Mouse (Mus musculus): ENCODE measurements around the gene Unc79. TPM values are rescaled to one million over a fixed set of nuclear protein-coding genes. Genes with fewer than 3 reads are reported as not detected.
A peak's percentile ranks its signal among the peaks of the same experiment; 100 is the strongest.

Gene Unc79
- polyA plus RNA-seq, 1 experiment, result 0.57 TPM

- no peak overlapping the region for H3K27ac ChIP-seq (ENCODE audit: control insufficient read depth, insufficient read depth, low read depth, low read length, poor library complexity)
- TF ChIP-seq CTCF (IDR thresholded peaks at IDR 0.05; ENCODE audit: control insufficient read depth, insufficient read depth, low read length), result peak; percentile 66
- TF ChIP-seq POLR2A (IDR thresholded peaks at IDR 0.05; ENCODE audit: borderline replicate concordance, control insufficient read depth, low read depth, low read length), result no peak
- no peak overlapping the region for H3K4me3 ChIP-seq (replicated peaks; ENCODE audit: control insufficient read depth, low read depth, low read length)
- H3K4me1 ChIP-seq (ENCODE audit: control insufficient read depth, insufficient read depth, low read length), result no peaks in the 10 kb centered on the region
- WGBS, result 32% methylated on average over 9 of the region's 9 CpGs
Observed at GRCm38 (mm10) chr12:103143798-103144565, 195.3 kb downstream of the Unc79 start.

GRCm38 (mm10) chr12:103150247-103150646 is 201.6 kb downstream of the Unc79 start:
- H3K4me3 ChIP-seq (replicated peaks; ENCODE audit: control insufficient read depth, low read depth, low read length), result no peak overlapping the region
- 66% methylated on average over 2 of the region's 2 CpGs for WGBS
- H3K27ac ChIP-seq (ENCODE audit: control insufficient read depth, insufficient read depth, low read depth, low read length, poor library complexity), result no peak overlapping the region
- H3K4me1 ChIP-seq (ENCODE audit: control insufficient read depth, insufficient read depth, low read length), result no peaks in the 10 kb centered on the region
- TF ChIP-seq CTCF (IDR thresholded peaks at IDR 0.05; ENCODE audit: control insufficient read depth, insufficient read depth, low read length) (no peak), POLR2A (IDR thresholded peaks at IDR 0.05; ENCODE audit: borderline replicate concordance, control insufficient read depth, low read depth, low read length) (no peak)

DNA sequence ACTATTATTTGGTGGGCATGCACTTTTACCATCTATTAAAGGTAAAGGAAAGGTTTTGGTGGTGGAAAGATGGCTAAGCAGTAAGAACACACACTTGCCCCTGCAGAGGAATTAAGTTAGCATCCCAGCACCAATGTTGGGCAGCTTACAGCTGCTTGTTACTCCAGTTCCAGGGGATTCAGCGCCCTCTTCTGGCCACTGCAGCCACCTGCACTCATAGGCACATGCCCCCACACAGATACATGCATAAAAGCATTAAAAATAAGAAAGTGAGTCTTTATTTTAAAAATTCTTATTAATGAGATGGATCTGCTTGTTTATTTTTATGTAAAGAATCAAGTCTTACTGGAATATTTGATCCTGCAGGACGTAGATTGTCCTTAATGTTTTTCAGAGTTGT is 206.3 kb downstream of the Unc79 start:
- H3K4me3 ChIP-seq (replicated peaks; ENCODE audit: control insufficient read depth, low read depth, low read length), result no peak overlapping the region
- TF ChIP-seq CTCF (IDR thresholded peaks at IDR 0.05; ENCODE audit: control insufficient read depth, insufficient read depth, low read length) (peak; percentile 18; the same call in 1 of the 2 replicates), POLR2A (IDR thresholded peaks at IDR 0.05; ENCODE audit: borderline replicate concordance, control insufficient read depth, low read depth, low read length) (no peak)
- 63% methylated on average over 2 of the region's 2 CpGs for WGBS
- no peak overlapping the region for H3K27ac ChIP-seq (ENCODE audit: control insufficient read depth, insufficient read depth, low read depth, low read length, poor library complexity)
- H3K4me1 ChIP-seq (ENCODE audit: control insufficient read depth, insufficient read depth, low read length), result no peaks in the 10 kb centered on the region

DNA sequence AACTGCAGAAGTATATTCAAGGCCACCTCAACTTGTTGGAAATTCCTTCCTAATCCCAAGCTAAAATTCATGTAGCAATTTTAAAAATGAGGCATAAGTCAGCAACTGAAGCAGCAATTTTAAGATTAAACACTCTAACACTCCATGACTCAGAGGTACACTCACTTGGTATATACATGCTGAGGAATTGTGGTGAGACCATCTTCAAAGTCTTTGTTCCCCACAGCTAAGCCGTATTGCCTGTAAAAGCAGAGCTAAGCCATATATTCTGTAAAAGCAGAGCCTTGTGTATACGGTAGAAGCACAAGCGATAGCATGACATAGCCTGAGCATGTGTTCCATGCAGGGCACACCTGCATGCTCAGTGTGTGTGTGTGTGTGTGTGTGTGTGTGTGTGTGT is 206.7 kb downstream of the Unc79 start:
- H3K4me3 ChIP-seq (replicated peaks; ENCODE audit: control insufficient read depth, low read depth, low read length), result no peak overlapping the region
- 73% methylated on average over 3 of the region's 3 CpGs for WGBS
- H3K4me1 ChIP-seq (ENCODE audit: control insufficient read depth, insufficient read depth, low read length), result no peaks in the 10 kb centered on the region
- no peak overlapping the region for H3K27ac ChIP-seq (ENCODE audit: control insufficient read depth, insufficient read depth, low read depth, low read length, poor library complexity)
- TF ChIP-seq CTCF (IDR thresholded peaks at IDR 0.05; ENCODE audit: control insufficient read depth, insufficient read depth, low read length) (no peak), POLR2A (IDR thresholded peaks at IDR 0.05; ENCODE audit: borderline replicate concordance, control insufficient read depth, low read depth, low read length) (no peak)

DNA sequence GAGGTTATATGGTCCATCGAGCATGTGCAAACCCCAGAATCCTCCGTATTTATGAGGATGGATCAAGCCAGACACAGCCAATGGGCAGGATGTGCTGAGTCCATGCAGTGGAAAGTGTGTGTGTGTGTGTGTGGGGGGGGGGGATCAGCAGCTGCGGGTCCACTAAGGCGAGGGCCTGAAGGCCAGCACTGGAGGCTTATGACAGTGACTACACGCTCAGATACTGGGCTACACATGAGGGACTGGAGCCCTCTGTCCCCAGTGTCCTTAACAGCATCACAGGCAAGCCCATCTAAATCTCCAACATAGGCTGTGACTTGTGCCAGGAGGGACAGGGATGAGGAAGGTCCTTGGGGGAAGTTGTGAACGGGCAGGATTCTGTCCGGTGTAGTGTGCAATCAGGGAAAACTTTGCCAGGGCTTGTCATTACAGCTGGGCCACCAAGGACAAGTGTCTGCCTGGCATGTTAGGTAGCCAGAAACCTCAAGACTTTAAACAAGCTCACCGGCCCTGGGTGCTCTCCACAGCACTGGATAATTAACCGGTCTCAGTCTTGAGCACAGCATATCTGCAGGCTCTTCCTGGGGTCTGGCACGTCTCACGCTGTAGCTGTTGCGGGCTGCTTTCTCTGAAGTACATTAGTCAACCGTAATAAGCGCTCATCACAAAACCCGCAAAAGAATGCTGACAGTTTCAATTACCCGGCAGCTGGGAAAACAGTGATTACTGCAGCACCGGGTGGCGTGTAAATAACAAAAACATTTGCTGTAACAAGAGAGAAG is 208.7 kb downstream of the Unc79 start:
- TF ChIP-seq POLR2A (IDR thresholded peaks at IDR 0.05; ENCODE audit: borderline replicate concordance, control insufficient read depth, low read depth, low read length) (no peak), CTCF (IDR thresholded peaks at IDR 0.05; ENCODE audit: control insufficient read depth, insufficient read depth, low read length) (no peak)
- H3K4me1 ChIP-seq (ENCODE audit: control insufficient read depth, insufficient read depth, low read length), result no peaks in the 10 kb centered on the region
- WGBS, result 78% methylated on average over 18 of the region's 18 CpGs
- H3K27ac ChIP-seq (ENCODE audit: control insufficient read depth, insufficient read depth, low read depth, low read length, poor library complexity), result no peak overlapping the region
- H3K4me3 ChIP-seq (replicated peaks; ENCODE audit: control insufficient read depth, low read depth, low read length), result no peak overlapping the region

GRCm38 (mm10) chr12:103159016-103159415 is 210.4 kb downstream of the Unc79 start:
- no peak overlapping the region for H3K27ac ChIP-seq (ENCODE audit: control insufficient read depth, insufficient read depth, low read depth, low read length, poor library complexity)
- no peaks in the 10 kb centered on the region for H3K4me1 ChIP-seq (ENCODE audit: control insufficient read depth, insufficient read depth, low read length)
- TF ChIP-seq POLR2A (IDR thresholded peaks at IDR 0.05; ENCODE audit: borderline replicate concordance, control insufficient read depth, low read depth, low read length) (no peak), CTCF (IDR thresholded peaks at IDR 0.05; ENCODE audit: control insufficient read depth, insufficient read depth, low read length) (no peak)
- 76% methylated on average over 8 of the region's 8 CpGs for WGBS
- H3K4me3 ChIP-seq (replicated peaks; ENCODE audit: control insufficient read depth, low read depth, low read length), result no peak overlapping the region

DNA sequence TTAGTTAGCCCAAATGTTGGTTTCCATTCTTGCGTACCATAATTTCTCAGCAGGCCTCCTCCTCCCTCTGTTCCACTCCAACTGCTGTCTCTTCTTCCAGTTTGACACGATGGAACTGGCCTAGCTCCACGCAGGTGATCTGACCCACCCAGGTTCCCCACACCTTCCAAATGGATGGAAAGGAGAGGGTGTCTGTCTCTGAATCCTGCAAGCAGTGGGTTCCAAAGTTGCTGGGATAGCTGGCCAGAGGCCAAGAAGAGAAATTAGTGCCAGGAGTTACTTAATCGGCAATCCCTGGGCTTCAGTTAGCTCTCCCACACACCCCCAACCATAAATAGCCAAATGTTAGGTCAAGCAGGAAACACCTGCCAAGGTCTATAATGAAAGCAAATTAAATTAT is 212.1 kb downstream of the Unc79 start:
- TF ChIP-seq POLR2A (IDR thresholded peaks at IDR 0.05; ENCODE audit: borderline replicate concordance, control insufficient read depth, low read depth, low read length) (no peak), CTCF (IDR thresholded peaks at IDR 0.05; ENCODE audit: control insufficient read depth, insufficient read depth, low read length) (no peak)
- 82% methylated on average over 4 of the region's 4 CpGs for WGBS
- Histone ChIP-seq H3K27ac (ENCODE audit: control insufficient read depth, insufficient read depth, low read depth, low read length, poor library complexity) (no peak overlapping the region), H3K4me3 (replicated peaks; ENCODE audit: control insufficient read depth, low read depth, low read length) (no peak overlapping the region), H3K4me1 (ENCODE audit: control insufficient read depth, insufficient read depth, low read length) (no peaks in the 10 kb centered on the region)

GRCm38 (mm10) chr12:103163596-103163995 is 214.9 kb downstream of the Unc79 start:
- no peaks in the 10 kb centered on the region for H3K4me1 ChIP-seq (ENCODE audit: control insufficient read depth, insufficient read depth, low read length)
- no peak overlapping the region for H3K4me3 ChIP-seq (replicated peaks; ENCODE audit: control insufficient read depth, low read depth, low read length)
- no peak overlapping the region for H3K27ac ChIP-seq (ENCODE audit: control insufficient read depth, insufficient read depth, low read depth, low read length, poor library complexity)
- no peak for TF ChIP-seq POLR2A (IDR thresholded peaks at IDR 0.05; ENCODE audit: borderline replicate concordance, control insufficient read depth, low read depth, low read length)
- TF ChIP-seq CTCF (IDR thresholded peaks at IDR 0.05; ENCODE audit: control insufficient read depth, insufficient read depth, low read length), result no peak
- WGBS, result 71% methylated on average over 10 of the region's 10 CpGs

Data from bone marrow, adult 2 months (tissue).